Mouse (Mus musculus): ENCODE measurements at regions not wholly inside any gene's neighbourhood (a gene's known extent, or its start where the extent isn't known, plus 50 kb on each side); places are given as distances from the start of the nearest gene placed in this dataset.
A peak's percentile ranks its signal among the peaks of the same experiment; 100 is the strongest.

- Histone ChIP-seq H3K79me2 (ENCODE audit: control insufficient read depth, insufficient read depth) (no peaks in the 10 kb centered on the region), H3K4me3 (ENCODE audit: insufficient read depth, poor library complexity, severe bottlenecking) (no peak overlapping the region), H3ac (ENCODE audit: control insufficient read depth, insufficient read length, low read depth) (no peak overlapping the region), H3K36me3 (ENCODE audit: control insufficient read depth, insufficient read depth) (no peaks in the 10 kb centered on the region), H3K79me3 (ENCODE audit: low read depth) (no peaks in the 10 kb centered on the region), H3K27me3 (ENCODE audit: control insufficient read depth, insufficient read depth, insufficient read length) (no peaks in the 10 kb centered on the region)
- TF ChIP-seq FOSL1 (IDR thresholded peaks at IDR 0.05; ENCODE audit: insufficient read depth, low read length, poor library complexity, severe bottlenecking) (peak; percentile 56), USF1 (IDR thresholded peaks at IDR 0.05; ENCODE audit: low read depth) (no peak)
Observed at GRCm38 (mm10) chr4:53307121-53307520, 133.1 kb upstream of the Slc44a1 start.

GRCm38 (mm10) chr4:53304782-53305385 is 135.3 kb upstream of the Slc44a1 start:
- Histone ChIP-seq H3K79me2 (ENCODE audit: control insufficient read depth, insufficient read depth) (no peaks in the 10 kb centered on the region), H3K79me3 (ENCODE audit: low read depth) (no peaks in the 10 kb centered on the region), H3K27me3 (ENCODE audit: control insufficient read depth, insufficient read depth, insufficient read length) (no peaks in the 10 kb centered on the region), H3K36me3 (ENCODE audit: control insufficient read depth, insufficient read depth) (no peaks in the 10 kb centered on the region), H3K4me3 (ENCODE audit: insufficient read depth, poor library complexity, severe bottlenecking) (no peak overlapping the region), H3ac (ENCODE audit: control insufficient read depth, insufficient read length, low read depth) (no peak overlapping the region)
- TF ChIP-seq FOSL1 (IDR thresholded peaks at IDR 0.05; ENCODE audit: insufficient read depth, low read length, poor library complexity, severe bottlenecking) (no peak), USF1 (IDR thresholded peaks at IDR 0.05; ENCODE audit: low read depth) (no peak), MYOD1 (IDR thresholded peaks at IDR 0.05; ENCODE audit: control insufficient read depth, insufficient read length, low read depth) (no peak), CTCF (IDR thresholded peaks at IDR 0.05; ENCODE audit: control insufficient read depth, insufficient read depth, insufficient read length) (no peak), CEBPB (IDR thresholded peaks at IDR 0.05; ENCODE audit: low read depth) (no peak)

GRCm38 (mm10) chr4:53304290-53304654 is 135.9 kb upstream of the Slc44a1 start:
- Histone ChIP-seq H3K36me3 (ENCODE audit: control insufficient read depth, insufficient read depth) (no peaks in the 10 kb centered on the region), H3K79me2 (ENCODE audit: control insufficient read depth, insufficient read depth) (no peaks in the 10 kb centered on the region), H3K4me3 (ENCODE audit: insufficient read depth, poor library complexity, severe bottlenecking) (no peak overlapping the region), H3K27me3 (ENCODE audit: control insufficient read depth, insufficient read depth, insufficient read length) (no peaks in the 10 kb centered on the region), H3ac (ENCODE audit: control insufficient read depth, insufficient read length, low read depth) (no peak overlapping the region), H3K79me3 (ENCODE audit: low read depth) (no peaks in the 10 kb centered on the region)
- TF ChIP-seq USF1 (IDR thresholded peaks at IDR 0.05; ENCODE audit: low read depth) (no peak), FOSL1 (IDR thresholded peaks at IDR 0.05; ENCODE audit: insufficient read depth, low read length, poor library complexity, severe bottlenecking) (no peak), CEBPB (IDR thresholded peaks at IDR 0.05; ENCODE audit: low read depth) (no peak), CTCF (IDR thresholded peaks at IDR 0.05; ENCODE audit: control insufficient read depth, insufficient read depth, insufficient read length) (no peak), MAX (IDR thresholded peaks at IDR 0.05) (no peak), MYOG (IDR thresholded peaks at IDR 0.05; ENCODE audit: control insufficient read depth, extremely low read depth, insufficient read length) (no peak), MYOD1 (IDR thresholded peaks at IDR 0.05; ENCODE audit: control insufficient read depth, insufficient read length, low read depth) (no peak)

GRCm38 (mm10) chr4:53303621-53304289 is 136.5 kb upstream of the Slc44a1 start:
- TF ChIP-seq MAX (IDR thresholded peaks at IDR 0.05) (no peak), CEBPB (IDR thresholded peaks at IDR 0.05; ENCODE audit: low read depth) (no peak), FOSL1 (IDR thresholded peaks at IDR 0.05; ENCODE audit: insufficient read depth, low read length, poor library complexity, severe bottlenecking) (no peak), USF1 (IDR thresholded peaks at IDR 0.05; ENCODE audit: low read depth) (no peak), MYOG (IDR thresholded peaks at IDR 0.05; ENCODE audit: control insufficient read depth, extremely low read depth, insufficient read length) (no peak), MYOD1 (IDR thresholded peaks at IDR 0.05; ENCODE audit: control insufficient read depth, insufficient read length, low read depth) (no peak)
- no peaks in the 10 kb centered on the region for H3K79me3 ChIP-seq (ENCODE audit: low read depth)
- no peaks in the 10 kb centered on the region for H3K27me3 ChIP-seq (ENCODE audit: control insufficient read depth, insufficient read depth, insufficient read length)
- no peak overlapping the region for H3K4me3 ChIP-seq (ENCODE audit: insufficient read depth, poor library complexity, severe bottlenecking)
- no peak overlapping the region for H3ac ChIP-seq (ENCODE audit: control insufficient read depth, insufficient read length, low read depth)
- H3K79me2 ChIP-seq (ENCODE audit: control insufficient read depth, insufficient read depth): no peaks in the 10 kb centered on the region
- no peaks in the 10 kb centered on the region for H3K36me3 ChIP-seq (ENCODE audit: control insufficient read depth, insufficient read depth)

GRCm38 (mm10) chr4:53297975-53298374 is 138.3 kb upstream of the Abca1 start:
- H3K4me3 ChIP-seq (ENCODE audit: insufficient read depth, poor library complexity, severe bottlenecking): no peak overlapping the region

GRCm38 (mm10) chr4:53292606-53293005 is 132.9 kb upstream of the Abca1 start:
- no peaks in the 10 kb centered on the region for H3K79me3 ChIP-seq (ENCODE audit: low read depth)
- no peaks in the 10 kb centered on the region for H3K27me3 ChIP-seq (ENCODE audit: control insufficient read depth, insufficient read depth, insufficient read length)
- no peak overlapping the region for H3ac ChIP-seq (ENCODE audit: control insufficient read depth, insufficient read length, low read depth)
- H3K79me2 ChIP-seq (ENCODE audit: control insufficient read depth, insufficient read depth): no peaks in the 10 kb centered on the region
- TF ChIP-seq MYOD1 (IDR thresholded peaks at IDR 0.05; ENCODE audit: control insufficient read depth, insufficient read length, low read depth) (no peak), MYOG (IDR thresholded peaks at IDR 0.05; ENCODE audit: control insufficient read depth, extremely low read depth, insufficient read length) (no peak), USF1 (IDR thresholded peaks at IDR 0.05; ENCODE audit: low read depth) (no peak), CEBPB (IDR thresholded peaks at IDR 0.05; ENCODE audit: low read depth) (no peak), MAX (IDR thresholded peaks at IDR 0.05) (no peak)
- no peaks in the 10 kb centered on the region for H3K36me3 ChIP-seq (ENCODE audit: control insufficient read depth, insufficient read depth)
- H3K4me3 ChIP-seq (ENCODE audit: insufficient read depth, poor library complexity, severe bottlenecking): no peak overlapping the region

More at GRCm38 (mm10) chr4:53297975-53298374, 138.3 kb upstream of the Abca1 start:
- Histone ChIP-seq H3K27me3 (ENCODE audit: control insufficient read depth, insufficient read depth, insufficient read length) (peaks cover 4% of the 10 kb centered on the region), H3K36me3 (ENCODE audit: control insufficient read depth, insufficient read depth) (no peaks in the 10 kb centered on the region), H3ac (ENCODE audit: control insufficient read depth, insufficient read length, low read depth) (no peak overlapping the region), H3K79me2 (ENCODE audit: control insufficient read depth, insufficient read depth) (no peaks in the 10 kb centered on the region), H3K79me3 (ENCODE audit: low read depth) (no peaks in the 10 kb centered on the region)
- TF ChIP-seq MAX (IDR thresholded peaks at IDR 0.05) (no peak), MYOG (IDR thresholded peaks at IDR 0.05; ENCODE audit: control insufficient read depth, extremely low read depth, insufficient read length) (no peak), FOSL1 (IDR thresholded peaks at IDR 0.05; ENCODE audit: insufficient read depth, low read length, poor library complexity, severe bottlenecking) (no peak), CEBPB (IDR thresholded peaks at IDR 0.05; ENCODE audit: low read depth) (no peak), USF1 (IDR thresholded peaks at IDR 0.05; ENCODE audit: low read depth) (no peak), MYOD1 (IDR thresholded peaks at IDR 0.05; ENCODE audit: control insufficient read depth, insufficient read length, low read depth) (no peak), CTCF (IDR thresholded peaks at IDR 0.05; ENCODE audit: control insufficient read depth, insufficient read depth, insufficient read length) (no peak)
